Mouse (Mus musculus): ENCODE measurements around the gene Otulin. TPM values are rescaled to one million over a fixed set of nuclear protein-coding genes. Genes with fewer than 3 reads are reported as not detected.
A peak's percentile ranks its signal among the peaks of the same experiment; 100 is the strongest.

Otulin gene
- total and polyA plus RNA-seq, 3 experiments, result 33.8 to 40.3 (median 37.4) TPM

- Histone ChIP-seq H3K4me1 (ENCODE audit: insufficient read depth, low read depth, low read length) (peaks cover 8% of the 10 kb centered on the region), H3K4me3 (ENCODE audit: low read depth, low read length) (no peak overlapping the region), H3K9me3 (replicated peaks) (no peaks in the 10 kb centered on the region), H3K27me3 (ENCODE audit: insufficient read depth, low read length) (no peaks in the 10 kb centered on the region), H3K36me3 (replicated peaks) (no peaks in the 10 kb centered on the region)
- TF ChIP-seq TAL1 (conservative IDR thresholded peaks at IDR 0.05; ENCODE audit: low read depth, low read length), result no peak
- no peak for TF ChIP-seq POLR2AphosphoS5 (IDR thresholded peaks at IDR 0.05; ENCODE audit: insufficient replicate concordance, low read depth, low read length)
- TF ChIP-seq GATA2 (IDR thresholded peaks at IDR 0.05; ENCODE audit: borderline replicate concordance, low read depth, low read length), result no peak
- TF ChIP-seq CTCF (IDR thresholded peaks at IDR 0.05; ENCODE audit: low read depth, low read length), result no peak
- no peak for TF ChIP-seq GATA1 (IDR thresholded peaks at IDR 0.05; ENCODE audit: borderline replicate concordance, low read length)
- DNase-seq (ENCODE audit: low spot score), result no peak
- ATAC-seq (ENCODE audit: extremely low read depth, insufficient number of reproducible peaks, low FRiP score, poor library complexity, severe bottlenecking), result no peak
Observed at GRCm38 (mm10) chr15:27633941-27634900, 3.7 kb upstream of the Otulin start.

GRCm38 (mm10) chr15:27629800-27630600 is 493 bp downstream of the Otulin start:
- no peak for TF ChIP-seq TAL1 (conservative IDR thresholded peaks at IDR 0.05; ENCODE audit: low read depth, low read length)
- TF ChIP-seq GATA2 (IDR thresholded peaks at IDR 0.05; ENCODE audit: borderline replicate concordance, low read depth, low read length), result no peak
- no peak for TF ChIP-seq POLR2AphosphoS5 (IDR thresholded peaks at IDR 0.05; ENCODE audit: insufficient replicate concordance, low read depth, low read length)
- TF ChIP-seq GATA1 (IDR thresholded peaks at IDR 0.05; ENCODE audit: borderline replicate concordance, low read length), result no peak
- TF ChIP-seq CTCF (IDR thresholded peaks at IDR 0.05; ENCODE audit: low read depth, low read length), result no peak
- Histone ChIP-seq H3K36me3 (replicated peaks) (peaks cover 37% of the 10 kb centered on the region), H3K4me3 (ENCODE audit: low read depth, low read length) (peak overlapping the region; percentile 96), H3K27me3 (ENCODE audit: insufficient read depth, low read length) (no peaks in the 10 kb centered on the region), H3K9me3 (replicated peaks) (no peaks in the 10 kb centered on the region), H3K4me1 (ENCODE audit: insufficient read depth, low read depth, low read length) (peaks cover 37% of the 10 kb centered on the region)
- no peak for DNase-seq (ENCODE audit: low spot score)
- no peak for ATAC-seq (ENCODE audit: extremely low read depth, insufficient number of reproducible peaks, low FRiP score, poor library complexity, severe bottlenecking)

GRCm38 (mm10) chr15:27629046-27629445 is 1.4 kb downstream of the Otulin start:
- DNase-seq (ENCODE audit: low spot score) (no peak), ATAC-seq (ENCODE audit: extremely low read depth, insufficient number of reproducible peaks, low FRiP score, poor library complexity, severe bottlenecking) (no peak)
- Histone ChIP-seq H3K4me3 (ENCODE audit: low read depth, low read length) (peak overlapping the region; percentile 52; the same call in 1 of the 2 replicates), H3K36me3 (replicated peaks) (peaks cover 46% of the 10 kb centered on the region), H3K27me3 (ENCODE audit: insufficient read depth, low read length) (no peaks in the 10 kb centered on the region), H3K4me1 (ENCODE audit: insufficient read depth, low read depth, low read length) (peaks cover 41% of the 10 kb centered on the region), H3K9me3 (replicated peaks) (no peaks in the 10 kb centered on the region)
- no peak for TF ChIP-seq GATA2 (IDR thresholded peaks at IDR 0.05; ENCODE audit: borderline replicate concordance, low read depth, low read length)
- TF ChIP-seq CTCF (IDR thresholded peaks at IDR 0.05; ENCODE audit: low read depth, low read length), result no peak
- no peak for TF ChIP-seq TAL1 (conservative IDR thresholded peaks at IDR 0.05; ENCODE audit: low read depth, low read length)
- no peak for TF ChIP-seq GATA1 (IDR thresholded peaks at IDR 0.05; ENCODE audit: borderline replicate concordance, low read length)
- TF ChIP-seq POLR2AphosphoS5 (IDR thresholded peaks at IDR 0.05; ENCODE audit: insufficient replicate concordance, low read depth, low read length), result no peak

GRCm38 (mm10) chr15:27627794-27628193 is 2.7 kb downstream of the Otulin start:
- Histone ChIP-seq H3K27me3 (ENCODE audit: insufficient read depth, low read length) (no peaks in the 10 kb centered on the region), H3K36me3 (replicated peaks) (peaks cover 58% of the 10 kb centered on the region), H3K9me3 (replicated peaks) (no peaks in the 10 kb centered on the region), H3K4me1 (ENCODE audit: insufficient read depth, low read depth, low read length) (peaks cover 41% of the 10 kb centered on the region), H3K4me3 (ENCODE audit: low read depth, low read length) (no peak overlapping the region; the same call in 1 of the 2 replicates)
- DNase-seq (ENCODE audit: low spot score), result no peak
- TF ChIP-seq POLR2AphosphoS5 (IDR thresholded peaks at IDR 0.05; ENCODE audit: insufficient replicate concordance, low read depth, low read length) (no peak), TAL1 (conservative IDR thresholded peaks at IDR 0.05; ENCODE audit: low read depth, low read length) (no peak), GATA2 (IDR thresholded peaks at IDR 0.05; ENCODE audit: borderline replicate concordance, low read depth, low read length) (no peak), GATA1 (IDR thresholded peaks at IDR 0.05; ENCODE audit: borderline replicate concordance, low read length) (no peak), CTCF (IDR thresholded peaks at IDR 0.05; ENCODE audit: low read depth, low read length) (no peak)
- 0 out of 2 replicates have a peak, but pooled peaks have one; percentile 17 for ATAC-seq (ENCODE audit: extremely low read depth, insufficient number of reproducible peaks, low FRiP score, poor library complexity, severe bottlenecking)

GRCm38 (mm10) chr15:27626314-27626713 is 4.2 kb downstream of the Otulin start:
- H3K9me3 ChIP-seq (replicated peaks), result no peaks in the 10 kb centered on the region
- H3K4me1 ChIP-seq (ENCODE audit: insufficient read depth, low read depth, low read length), result peaks cover 45% of the 10 kb centered on the region
- no peaks in the 10 kb centered on the region for H3K27me3 ChIP-seq (ENCODE audit: insufficient read depth, low read length)
- ATAC-seq (ENCODE audit: extremely low read depth, insufficient number of reproducible peaks, low FRiP score, poor library complexity, severe bottlenecking) (no peak), DNase-seq (ENCODE audit: low spot score) (no peak)
- TF ChIP-seq CTCF (IDR thresholded peaks at IDR 0.05; ENCODE audit: low read depth, low read length) (no peak), POLR2AphosphoS5 (IDR thresholded peaks at IDR 0.05; ENCODE audit: insufficient replicate concordance, low read depth, low read length) (no peak), GATA1 (IDR thresholded peaks at IDR 0.05; ENCODE audit: borderline replicate concordance, low read length) (no peak), GATA2 (IDR thresholded peaks at IDR 0.05; ENCODE audit: borderline replicate concordance, low read depth, low read length) (no peak), TAL1 (conservative IDR thresholded peaks at IDR 0.05; ENCODE audit: low read depth, low read length) (no peak)
- H3K4me3 ChIP-seq (ENCODE audit: low read depth, low read length), result no peak overlapping the region
- peaks cover 70% of the 10 kb centered on the region for H3K36me3 ChIP-seq (replicated peaks)

Measured in G1E (cell line).